Mouse (Mus musculus) layer of hippocampus, adult 6 months (tissue): Measurements from ENCODE around the gene Vmn2r32. TPM values are rescaled to one million over a fixed set of nuclear protein-coding genes. Genes with fewer than 3 reads are reported as not detected.

Source experiments
- long read RNA-seq, 2 experiments: library from polyadenylated mRNA; unstranded; transcript quantifications; one replicate each; pipeline ENCODE4 v2.0.0; 2019 to 2020
- polyA plus RNA-seq: library from polyadenylated mRNA; unstranded; fragments of <200 nt; fragmentation: Nextera tagmentation; gene quantifications from 2 replicates; pipeline ENCODE4 v1.2.3, GENCODE M21; 2021

Vmn2r32 gene
- not detected in 2 replicates for polyA plus RNA-seq
- long read RNA-seq, experiment 1 = 0 reads
- long read RNA-seq, experiment 2 = 0 reads

DNA sequence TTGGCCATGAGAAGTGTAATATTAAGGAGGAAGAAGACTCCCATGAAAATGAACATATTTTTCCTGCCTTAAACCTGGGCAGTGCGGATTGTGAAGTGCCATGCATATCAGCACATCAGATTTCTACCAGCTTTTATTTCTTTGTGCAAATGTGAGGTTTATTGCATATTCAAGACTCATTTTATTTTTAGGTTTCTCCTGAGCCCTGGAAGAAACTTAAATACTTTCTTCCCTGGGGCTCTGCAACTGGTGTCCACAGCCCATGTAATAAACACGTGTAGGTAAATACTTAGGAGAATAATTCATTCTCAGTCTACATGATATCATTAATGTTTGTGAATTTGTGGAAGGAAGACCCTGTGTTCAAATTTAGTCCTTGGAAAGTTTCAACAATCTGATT is at the start of gene Vmn2r32:
Gene Vmn2r32, minus strand, starts transcription at position 101 of the 400 bp plus-strand sequence.

Other genes starting within 250 kb of the Vmn2r32 start
- 0.10 TPM in 1 of 2 replicates, not detected in the other for gene Vmn2r29, start 232.7 kb downstream of the Vmn2r32 start, polyA plus RNA-seq
- 8.3 and 10.7 TPM in 2 replicates for gene Gm45844, start 201.7 kb downstream of the Vmn2r32 start, polyA plus RNA-seq
- 143 and 168 TPM in 2 replicates for gene Clcn4, start 179.2 kb downstream of the Vmn2r32 start, polyA plus RNA-seq
- gene Vmn2r30, start 142.4 kb downstream of the Vmn2r32 start, polyA plus RNA-seq = 0.03 TPM in 1 of 2 replicates, not detected in the other
- gene Gm45783, start 105.4 kb downstream of the Vmn2r32 start, polyA plus RNA-seq = 0.24 and 0.60 TPM in 2 replicates
- not detected in 2 replicates for gene Vmn2r31, start 80.3 kb downstream of the Vmn2r32 start, polyA plus RNA-seq
- not detected in 2 replicates for gene Vmn2r33, start 86.8 kb upstream of the Vmn2r32 start, polyA plus RNA-seq
- not detected in 2 replicates for gene Vmn2r34, start 209.5 kb upstream of the Vmn2r32 start, polyA plus RNA-seq